Comparison of ENCODE assay signal across 8 mouse cellular contexts in the genomic region with DNA sequence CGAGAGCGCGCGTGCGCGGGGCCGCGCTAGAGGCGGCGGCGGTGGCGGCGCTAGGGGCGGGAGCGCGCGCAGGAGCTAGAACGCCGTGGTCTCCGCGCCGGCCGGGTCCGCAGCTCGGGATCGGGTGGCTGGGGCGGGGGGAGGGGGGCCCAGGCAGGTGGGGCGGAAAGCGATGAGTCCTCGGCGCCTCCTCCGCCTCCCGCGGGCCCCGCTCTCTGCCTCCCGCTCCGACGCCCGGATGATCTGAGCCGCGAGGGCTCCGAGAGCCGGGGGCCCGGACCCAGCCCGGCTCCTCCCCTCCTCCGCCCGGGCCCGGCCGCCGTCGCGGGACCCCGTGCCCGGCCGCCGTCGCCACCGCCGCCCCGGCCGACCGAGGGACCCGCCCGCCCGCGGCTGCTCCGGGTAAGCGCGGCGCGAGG. TPM values are rescaled to one million over a fixed set of nuclear protein-coding genes. Genes with fewer than 3 reads are reported as not detected.
DNase-seq lines count a peak whose midpoint lies in the region; ATAC-seq and TF ChIP-seq lines count a peak whose summit lies in the region.

No protein-coding gene starts in this region.

- H3K9me3 ChIP-seq in heart, embryonic 16.5 days (replicated peaks; ENCODE audit: control insufficient read depth, low read length) = no peaks in the 10 kb centered on the region
- no peaks in the 10 kb centered on the region for H3K9me3 ChIP-seq in MEL (replicated peaks; ENCODE audit: insufficient read depth, low read length)
- no peaks in the 10 kb centered on the region for H3K9me3 ChIP-seq in forebrain, embryonic 16.5 days (ENCODE audit: control insufficient read depth, low read length)
- no peaks in the 10 kb centered on the region for H3K9me3 ChIP-seq in megakaryocyte, embryonic 14.5 days

- TF ChIP-seq POLR2A in MEL (IDR thresholded peaks at IDR 0.05; ENCODE audit: control insufficient read depth in 1 of 2, insufficient read depth in 1 of 2, low read depth in 1 of 2, low read length in 2 of 2, poor library complexity in 1 of 2) = no peak

- DNase-seq in heart, adult 9 months (ENCODE audit: low spot score in 2 of 2) = no peak
- no peak for DNase-seq in MEL (ENCODE audit: low read depth, low spot score)
- DNase-seq in ovary, postnatal 10 days (ENCODE audit: low spot score) = no peak
- no peak for DNase-seq in frontal cortex, postnatal 10 days (ENCODE audit: low spot score in 2 of 2)
- DNase-seq in urinary bladder, postnatal 10 days (ENCODE audit: low spot score) = no peak

- peaks cover 25% of the 10 kb centered on the region for H3K4me1 ChIP-seq in heart, embryonic 16.5 days (ENCODE audit: control insufficient read depth, insufficient read depth, low read length)
- H3K4me1 ChIP-seq in MEL (ENCODE audit: control insufficient read depth in 1 of 2, insufficient read depth in 2 of 2, low read length in 2 of 2) = peaks cover 28 to 29% of the 10 kb centered on the region in 2 experiments
- H3K4me1 ChIP-seq in forebrain, embryonic 16.5 days (replicated peaks; ENCODE audit: control insufficient read depth, insufficient read depth, low read length) = peaks cover 16% of the 10 kb centered on the region
- peaks cover 58% of the 10 kb centered on the region for H3K4me1 ChIP-seq in megakaryocyte, embryonic 14.5 days

- 0% methylated on average over 6 of the region's 71 CpGs for WGBS in heart, embryonic 16.5 days
- 0% methylated on average over 27 of the region's 71 CpGs for WGBS in forebrain, embryonic 16.5 days

- TF ChIP-seq RAD21 in MEL (IDR thresholded peaks at IDR 0.05; ENCODE audit: low read depth, low read length) = no peak

- H3K36me3 ChIP-seq in heart, embryonic 16.5 days (ENCODE audit: control insufficient read depth, insufficient read depth) = no peaks in the 10 kb centered on the region
- peaks cover 0 to 45% of the 10 kb centered on the region in 2 experiments; a peak in 2 of 4 replicates for H3K36me3 ChIP-seq in MEL (ENCODE audit: control insufficient read depth in 1 of 2, insufficient read depth in 2 of 2, low read length in 2 of 2)
- H3K36me3 ChIP-seq in forebrain, embryonic 16.5 days (ENCODE audit: control insufficient read depth, insufficient read depth) = no peaks in the 10 kb centered on the region
- H3K36me3 ChIP-seq in megakaryocyte, embryonic 14.5 days (replicated peaks; ENCODE audit: low read length) = no peaks in the 10 kb centered on the region

- peak overlapping the region; percentile 90 for H3K4me3 ChIP-seq in heart, embryonic 16.5 days (ENCODE audit: low read length)
- H3K4me3 ChIP-seq in MEL (ENCODE audit: control insufficient read depth in 1 of 2, insufficient read depth in 1 of 2, low read depth in 2 of 2, low read length in 2 of 2) = peak overlapping the region; percentile 85 to 93; a peak in 3 of 4 replicates
- peak overlapping the region; percentile 93 for H3K4me3 ChIP-seq in forebrain, embryonic 16.5 days (replicated peaks; ENCODE audit: low read length)
- H3K4me3 ChIP-seq in megakaryocyte, embryonic 14.5 days (replicated peaks) = peak overlapping the region; percentile 99

- H3K79me2 ChIP-seq in MEL (ENCODE audit: control insufficient read depth, insufficient read depth, low read length, poor library complexity) = peaks cover 38% of the 10 kb centered on the region

- ATAC-seq in heart, embryonic 16.5 days (replicated peaks; ENCODE audit: extremely low read depth, insufficient read depth, low FRiP score) = no peak
- ATAC-seq in forebrain, embryonic 16.5 days = no peak; the same call in 1 of the 2 replicates

- peak overlapping the region; percentile 99 for H3K9ac ChIP-seq in heart, embryonic 16.5 days (ENCODE audit: low read length)
- peak overlapping the region; percentile 91 for H3K9ac ChIP-seq in MEL (ENCODE audit: control insufficient read depth, low read depth, low read length, poor library complexity, severe bottlenecking)
- H3K9ac ChIP-seq in forebrain, embryonic 16.5 days (replicated peaks; ENCODE audit: low read depth, low read length) = peak overlapping the region; percentile 96

- peak overlapping the region; percentile 99 for H3K27ac ChIP-seq in heart, embryonic 16.5 days (ENCODE audit: low read length)
- H3K27ac ChIP-seq in MEL (ENCODE audit: control insufficient read depth, low read depth, low read length) = peak overlapping the region; percentile 98
- peak overlapping the region; percentile 99 for H3K27ac ChIP-seq in forebrain, embryonic 16.5 days (ENCODE audit: low read length)

- no peak for TF ChIP-seq CTCF in MEL (IDR thresholded peaks at IDR 0.05 in 2 of 3, conservative IDR thresholded peaks at IDR 0.05 in 1 of 3; ENCODE audit: control insufficient read depth in 1 of 3, insufficient read depth in 1 of 3, low read depth in 2 of 3, low read length in 3 of 3, poor library complexity in 1 of 3, severe bottlenecking in 1 of 3)

- no peaks in the 10 kb centered on the region for H3K27me3 ChIP-seq in heart, embryonic 16.5 days (ENCODE audit: control insufficient read depth, insufficient read depth, low read length)
- H3K27me3 ChIP-seq in MEL (ENCODE audit: control insufficient read depth in 1 of 2, insufficient read depth in 2 of 2, low read length in 2 of 2) = no peaks in the 10 kb centered on the region
- H3K27me3 ChIP-seq in forebrain, embryonic 16.5 days (replicated peaks; ENCODE audit: control insufficient read depth, insufficient read depth, low read length) = no peaks in the 10 kb centered on the region
- no peaks in the 10 kb centered on the region for H3K27me3 ChIP-seq in megakaryocyte, embryonic 14.5 days (replicated peaks)

- peak overlapping the region; percentile 81 for H3K4me2 ChIP-seq in heart, embryonic 16.5 days (ENCODE audit: low read depth, low read length)
- peak overlapping the region; percentile 76; the same call in 1 of the 2 replicates for H3K4me2 ChIP-seq in forebrain, embryonic 16.5 days (ENCODE audit: low read length)

- TF ChIP-seq EP300 in MEL (IDR thresholded peaks at IDR 0.05; ENCODE audit: low read depth in 1 of 2, low read length in 2 of 2) = no peak

TF ChIP-seq in MEL, 35 proteins besides CTCF, POLR2A, EP300 and RAD21:
- TF ChIP-seq E2F4 (IDR thresholded peaks at IDR 0.05; ENCODE audit: borderline replicate concordance, low read depth, low read length) (no peak), USF2 (IDR thresholded peaks at IDR 0.05; ENCODE audit: borderline replicate concordance in 1 of 2, insufficient read depth in 1 of 2, low read depth in 1 of 2, low read length in 2 of 2) (no peak), MAZ (IDR thresholded peaks at IDR 0.05; ENCODE audit: low read depth, low read length) (no peak), NRF1 (IDR thresholded peaks at IDR 0.05; ENCODE audit: insufficient read depth, low read depth, low read length, poor library complexity, severe bottlenecking) (peak; percentile 59), JUND (IDR thresholded peaks at IDR 0.05; ENCODE audit: low read depth, low read length) (no peak), TCF12 (IDR thresholded peaks at IDR 0.05; ENCODE audit: low read depth, low read length) (0 out of 2 replicates have a peak, but pooled peaks have one; percentile 6), SMC3 (IDR thresholded peaks at IDR 0.05; ENCODE audit: low read depth, low read length) (no peak)

RNA-seq across cellular contexts. Expression of gene Ppm1a, which starts 4.0 kb away (rescaled TPM):
- 29.0 and 38.4 TPM in 2 replicates for polyA plus RNA-seq in heart, embryonic 16.5 days (2015; fragmentation: Nextera tagmentation; extraction: Ambion mirVana)
- 119 and 127 TPM in 2 replicates for total RNA-seq in MEL (2012; rRNA removed)
- 100 to 1,000 TPM in 1 of 2 experiments, not detected in 1; 111 TPM for polyA plus RNA-seq in MEL (2012; ENCODE audit: insufficient read depth in 1 of 2, insufficient read length in 2 of 2, low read depth in 1 of 2, low replicate concordance in 2 of 2, missing spikeins in 1 of 2)
- 52.8 and 55.0 TPM in 2 replicates for polyA plus RNA-seq in forebrain, embryonic 16.5 days (2015; fragmentation: Nextera tagmentation; extraction: Ambion mirVana)
- 11.3 and 15.3 TPM in 2 replicates for polyA plus RNA-seq in megakaryocyte, embryonic 14.5 days (2012; ENCODE audit: insufficient read depth, low replicate concordance)
